Mouse (Mus musculus) limb, embryonic 15.5 days (tissue): ENCODE measurements around the gene Mybbp1a. TPM values are rescaled to one million over a fixed set of nuclear protein-coding genes. Genes with fewer than 3 reads are reported as not detected.
A peak's percentile ranks its signal among the peaks of the same experiment; 100 is the strongest.

Experiments used
- ATAC-seq: fragments of 200-750 bp; cut with Nextera tagmentation; 2 replicates; pipeline ENCODE4 v1.8.0; 2017; ENCODE audit warnings: low read depth, moderate TSS enrichment; ENCODE audit not compliant: insufficient number of reproducible peaks, low FRiP score, low TSS enrichment
- H3K27ac ChIP-seq: fragments of 300-500 bp; sonication (generic); 2 replicates; pipeline ENCODE4 v1.5.1; 2015; ENCODE audit warnings: moderate library complexity, mild to moderate bottlenecking, inconsistent platforms
- H3K27me3 ChIP-seq: fragments of 300-500 bp; sonication (generic); 2 replicates; pipeline ENCODE4 v1.6.1; 2015; ENCODE audit warnings: inconsistent platforms
- H3K36me3 ChIP-seq: fragments of 300-500 bp; sonication (generic); 2 replicates; pipeline ENCODE4 v1.6.1; 2015; ENCODE audit warnings: inconsistent platforms
- H3K4me1 ChIP-seq: fragments of 300-500 bp; sonication (generic); 2 replicates; pipeline ENCODE4 v1.6.1; 2015; ENCODE audit warnings: inconsistent platforms
- H3K4me2 ChIP-seq: fragments of 300-500 bp; sonication (generic); 2 replicates; pipeline ENCODE4 v1.6.1; 2015; ENCODE audit warnings: mild to moderate bottlenecking, inconsistent platforms
- H3K4me3 ChIP-seq: fragments of 300-500 bp; sonication (generic); 2 replicates; pipeline ENCODE4 v1.5.1; 2015; ENCODE audit warnings: mild to moderate bottlenecking, inconsistent platforms
- H3K9ac ChIP-seq: fragments of 300-500 bp; sonication (generic); 2 replicates; pipeline ENCODE4 v1.6.1; 2015; ENCODE audit warnings: inconsistent platforms
- H3K9me3 ChIP-seq: fragments of 300-500 bp; sonication (generic); 2 replicates; pipeline ENCODE4 v1.6.1; 2016; ENCODE audit warnings: inconsistent platforms
- WGBS: fragments of 180-500 bp; shearing (Covaris S2); methylation state at CpG from one replicate; pipeline ENCODE4 v1.1.7; 2015; 5-methylcytosine and 5-hydroxymethylcytosine counted together
- polyA plus RNA-seq: library from polyadenylated mRNA; unstranded; fragments of >200 nt; fragmentation: Nextera tagmentation; extraction: Ambion mirVana; gene quantifications from 2 replicates; pipeline ENCODE4 v1.2.1, GENCODE M21; 2015

Mybbp1a gene
- polyA plus RNA-seq, 1 experiment from 2014 or later: 127 TPM

DNA sequence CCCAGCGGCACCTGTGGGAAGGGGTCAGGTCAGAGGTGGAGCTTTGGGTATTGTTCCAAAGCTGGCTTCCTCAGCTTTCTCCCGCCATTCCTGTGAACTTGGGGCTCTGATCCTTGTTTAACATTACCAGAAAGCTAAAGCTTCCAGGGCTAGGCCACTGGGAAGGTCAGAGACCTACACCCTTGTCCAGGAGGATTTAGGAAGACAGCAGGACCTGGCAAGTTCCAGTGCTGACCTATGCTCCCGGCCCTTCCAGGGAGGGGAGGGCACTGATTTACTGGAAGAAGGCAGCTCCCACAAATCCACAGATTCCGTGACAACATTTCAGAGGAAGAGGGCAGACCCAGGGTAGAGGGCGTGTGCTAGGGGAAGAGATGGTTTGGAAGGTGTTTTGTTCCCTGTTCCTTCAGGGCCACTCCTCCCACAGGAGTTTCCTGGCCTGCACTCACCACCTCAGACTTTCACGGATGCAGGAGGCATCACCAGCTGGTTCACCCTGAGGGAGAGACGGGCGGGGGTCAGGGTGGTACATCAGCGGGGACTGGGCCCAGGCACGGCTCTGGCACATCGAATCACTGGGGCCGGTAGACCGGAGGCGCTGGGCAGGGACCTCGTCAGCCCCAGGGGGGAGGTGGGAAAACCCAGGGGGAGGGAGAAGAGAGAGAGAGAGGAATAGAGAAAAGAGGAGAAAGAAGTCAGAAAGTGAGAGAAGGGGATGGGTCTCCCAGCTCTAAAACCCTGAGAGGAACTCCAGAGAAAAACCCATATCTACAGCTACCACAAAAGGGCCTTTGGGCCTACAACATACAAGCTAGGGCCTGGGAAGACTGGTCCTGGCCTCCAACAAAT is 12.2 kb downstream of the Mybbp1a start:
- Histone ChIP-seq H3K4me1 (no peaks in the 10 kb centered on the region; the same call in 1 of the 2 replicates), H3K36me3 (peaks cover 44% of the 10 kb centered on the region), H3K27me3 (no peaks in the 10 kb centered on the region), H3K4me3 (no peak overlapping the region), H3K4me2 (no peak overlapping the region), H3K9ac (no peak overlapping the region), H3K9me3 (no peaks in the 10 kb centered on the region), H3K27ac (no peak overlapping the region)
- 54% methylated on average over 15 of the region's 15 CpGs for WGBS
- no peak for ATAC-seq

DNA sequence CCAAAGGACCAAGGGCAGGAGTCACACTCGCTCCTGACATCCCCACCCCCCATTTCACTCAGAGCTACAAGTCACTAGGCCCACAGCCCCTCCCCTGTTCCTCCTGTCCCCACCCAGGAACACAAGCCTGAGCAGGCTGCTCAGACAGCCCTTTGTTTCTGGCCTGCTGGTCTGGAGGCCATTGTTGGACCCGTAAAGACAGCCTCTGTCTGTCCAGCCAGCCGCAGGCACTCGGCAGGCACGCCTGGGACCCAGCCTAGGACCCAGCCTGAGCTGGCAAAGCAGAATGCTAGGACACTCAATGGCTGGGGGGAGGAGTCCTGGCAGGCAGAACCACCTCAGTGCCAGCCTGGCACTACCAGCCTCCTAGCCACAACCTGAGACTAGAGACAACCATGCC is 14.5 kb downstream of the Mybbp1a start:
- Histone ChIP-seq H3K27ac (no peak overlapping the region), H3K9ac (no peak overlapping the region), H3K4me3 (no peak overlapping the region), H3K36me3 (peaks cover 20% of the 10 kb centered on the region), H3K4me2 (no peak overlapping the region), H3K4me1 (no peaks in the 10 kb centered on the region; the same call in 1 of the 2 replicates), H3K27me3 (no peaks in the 10 kb centered on the region), H3K9me3 (no peaks in the 10 kb centered on the region)
- ATAC-seq: no peak
- WGBS: 74% methylated on average over 5 of the region's 5 CpGs

DNA sequence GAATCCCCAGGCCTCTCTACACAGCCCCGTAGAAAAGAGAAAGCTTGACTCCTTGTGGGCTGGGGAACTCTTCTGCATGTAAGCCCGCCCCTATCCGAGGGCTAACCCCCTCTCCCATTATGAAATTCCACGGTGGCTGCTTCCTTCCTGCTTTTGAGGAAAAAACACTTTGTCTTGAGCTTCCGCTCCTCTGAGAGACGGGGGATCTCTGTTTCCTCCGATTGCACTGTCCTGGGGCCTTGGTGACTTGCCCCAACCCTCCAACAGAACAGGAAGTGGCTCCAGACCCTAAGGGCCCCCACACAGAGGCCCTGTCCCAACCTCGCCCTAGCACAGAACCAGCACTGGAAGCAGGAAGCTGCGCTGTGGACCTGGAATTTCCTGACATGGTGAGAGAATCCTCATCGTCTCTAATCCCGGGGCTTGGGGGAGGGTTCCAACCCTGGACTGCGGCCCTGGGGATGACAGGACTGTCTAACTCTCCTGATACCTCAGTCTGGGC is 16.9 kb downstream of the Mybbp1a start:
- no peak overlapping the region for H3K4me2 ChIP-seq
- H3K4me3 ChIP-seq: no peak overlapping the region
- H3K9ac ChIP-seq: no peak overlapping the region
- 0 out of 2 replicates have a peak overlapping the region, but pooled peaks have one; percentile 13 for H3K27ac ChIP-seq
- no peaks in the 10 kb centered on the region for H3K36me3 ChIP-seq
- ATAC-seq: peak; percentile 45; the same call in 1 of the 2 replicates
- H3K4me1 ChIP-seq: no peaks in the 10 kb centered on the region; the same call in 1 of the 2 replicates
- no peaks in the 10 kb centered on the region for H3K9me3 ChIP-seq
- 66% methylated on average over 12 of the region's 12 CpGs for WGBS
- no peaks in the 10 kb centered on the region for H3K27me3 ChIP-seq

DNA sequence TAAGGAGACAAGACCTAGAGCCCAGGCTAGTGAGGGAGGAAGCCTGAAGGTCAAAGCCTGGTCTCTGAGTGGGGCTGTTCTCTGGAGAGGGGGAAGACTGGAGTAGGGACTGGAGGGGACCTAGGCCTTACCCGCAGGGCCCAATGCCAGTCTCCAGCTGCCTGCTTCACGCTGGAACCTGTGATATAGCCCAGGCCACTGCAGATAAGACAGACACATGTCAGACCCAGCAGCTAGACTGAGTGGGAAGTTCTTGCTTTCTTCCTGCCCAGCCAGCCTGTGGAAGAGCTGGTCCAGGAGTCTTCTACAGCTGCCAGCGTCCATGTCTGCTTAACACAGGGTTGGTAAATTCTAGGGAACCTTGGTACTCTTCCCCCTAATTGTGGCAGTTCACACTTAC is 17.3 kb downstream of the Mybbp1a start:
- Histone ChIP-seq H3K27me3 (no peaks in the 10 kb centered on the region), H3K4me2 (no peak overlapping the region), H3K4me1 (no peaks in the 10 kb centered on the region; the same call in 1 of the 2 replicates), H3K27ac (0 out of 2 replicates have a peak overlapping the region, but pooled peaks have one; percentile 13), H3K9ac (no peak overlapping the region), H3K4me3 (no peak overlapping the region), H3K9me3 (no peaks in the 10 kb centered on the region), H3K36me3 (no peaks in the 10 kb centered on the region)
- 80% methylated on average over 3 of the region's 3 CpGs for WGBS
- no peak for ATAC-seq

DNA sequence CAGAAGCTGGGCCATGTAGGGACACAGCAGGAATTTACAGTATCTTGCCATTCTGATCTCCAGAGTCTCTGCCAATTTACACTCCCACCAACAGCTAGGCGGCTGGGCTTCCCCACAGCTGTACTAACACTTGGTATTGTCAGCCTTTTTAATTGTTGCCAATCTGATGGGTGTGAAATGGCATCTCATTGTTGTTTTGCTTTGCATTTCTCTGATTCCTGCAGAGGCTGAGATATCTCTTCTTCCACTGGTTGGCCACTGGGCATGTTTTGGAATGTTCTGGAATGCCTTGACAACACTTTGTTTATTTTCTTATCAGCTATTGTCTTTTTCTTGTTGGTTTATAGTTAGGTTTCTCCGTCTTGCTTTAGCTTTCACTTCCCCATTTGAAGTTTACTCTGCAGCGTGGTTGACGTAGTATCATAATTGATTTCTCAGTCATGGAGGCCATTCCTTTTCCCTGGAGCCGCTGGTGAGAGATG is 20.4 kb downstream of the Mybbp1a start:
- Histone ChIP-seq H3K9ac (no peak overlapping the region), H3K9me3 (no peaks in the 10 kb centered on the region), H3K4me2 (no peak overlapping the region), H3K4me3 (no peak overlapping the region), H3K4me1 (peaks cover 4% of the 10 kb centered on the region; the same call in 1 of the 2 replicates), H3K27me3 (no peaks in the 10 kb centered on the region), H3K36me3 (no peaks in the 10 kb centered on the region), H3K27ac (no peak overlapping the region)
- 55% methylated on average over 5 of the region's 5 CpGs for WGBS
- ATAC-seq: no peak

DNA sequence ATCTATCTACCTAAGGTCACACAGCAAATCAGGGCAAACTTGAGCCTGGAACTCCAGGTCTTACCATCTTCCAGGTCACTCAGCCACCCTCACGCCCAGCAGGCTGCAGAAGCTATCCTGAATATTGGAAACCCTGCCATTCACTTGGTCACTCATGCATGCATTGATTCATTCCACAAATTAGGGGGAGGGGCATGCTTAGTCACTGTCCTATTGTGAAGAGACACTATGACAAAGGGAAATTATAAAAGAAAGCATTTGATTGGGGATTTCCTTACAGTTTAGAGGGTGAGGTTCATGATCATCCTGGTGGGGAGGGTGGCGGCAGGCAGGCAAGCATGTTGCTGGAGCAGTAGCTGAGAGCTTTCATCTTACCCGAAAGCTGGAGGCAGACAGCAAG is 23.7 kb downstream of the Mybbp1a start:
- Histone ChIP-seq H3K9ac (no peak overlapping the region), H3K27ac (no peak overlapping the region), H3K27me3 (no peaks in the 10 kb centered on the region), H3K36me3 (no peaks in the 10 kb centered on the region), H3K4me3 (no peak overlapping the region), H3K4me2 (no peak overlapping the region), H3K4me1 (peaks cover 12% of the 10 kb centered on the region; the same call in 1 of the 2 replicates), H3K9me3 (no peaks in the 10 kb centered on the region)
- WGBS: 67% methylated on average over 3 of the region's 3 CpGs
- no peak for ATAC-seq

DNA sequence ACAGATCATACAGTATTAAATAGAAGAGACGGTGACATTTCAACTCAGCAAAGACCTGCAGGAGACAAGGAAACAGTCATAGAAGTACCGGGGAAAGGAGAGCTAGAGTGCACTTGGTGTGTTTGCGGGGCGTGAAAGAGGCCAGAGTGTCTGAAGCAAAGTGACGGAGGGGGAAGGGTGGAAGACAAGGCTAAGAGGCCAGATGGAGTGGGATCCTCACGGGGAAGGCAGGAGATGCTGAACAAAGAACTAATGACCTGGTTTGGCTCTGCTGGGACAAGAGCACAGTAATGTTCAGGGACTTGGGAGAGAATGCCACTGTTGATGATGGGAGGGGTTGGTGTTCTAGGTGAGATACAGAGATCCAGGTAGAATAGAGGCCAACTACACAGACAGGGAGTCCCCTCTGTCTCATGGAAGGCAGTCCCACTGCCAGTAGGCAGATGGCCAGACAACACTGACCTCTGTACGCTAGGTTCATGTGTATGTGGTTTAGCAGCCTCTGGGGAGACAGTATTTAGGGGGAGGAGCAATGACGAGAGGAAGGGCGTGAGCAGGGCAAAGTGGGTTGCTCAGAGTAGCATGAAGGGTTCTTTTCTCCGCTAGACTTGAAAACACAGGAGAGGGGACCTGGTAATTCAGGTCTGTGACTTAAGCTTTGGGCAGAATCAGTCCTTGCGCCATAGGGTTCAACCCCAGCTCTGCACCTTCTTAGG is 25.0 kb downstream of the Mybbp1a start:
- Histone ChIP-seq H3K27ac (peak overlapping the region; percentile 22; the same call in 1 of the 2 replicates), H3K27me3 (no peaks in the 10 kb centered on the region), H3K4me3 (no peak overlapping the region), H3K9ac (no peak overlapping the region), H3K9me3 (no peaks in the 10 kb centered on the region), H3K4me1 (peaks cover 12% of the 10 kb centered on the region; the same call in 1 of the 2 replicates), H3K36me3 (no peaks in the 10 kb centered on the region), H3K4me2 (no peak overlapping the region)
- 59% methylated on average over 11 of the region's 11 CpGs for WGBS
- ATAC-seq: no peak

DNA sequence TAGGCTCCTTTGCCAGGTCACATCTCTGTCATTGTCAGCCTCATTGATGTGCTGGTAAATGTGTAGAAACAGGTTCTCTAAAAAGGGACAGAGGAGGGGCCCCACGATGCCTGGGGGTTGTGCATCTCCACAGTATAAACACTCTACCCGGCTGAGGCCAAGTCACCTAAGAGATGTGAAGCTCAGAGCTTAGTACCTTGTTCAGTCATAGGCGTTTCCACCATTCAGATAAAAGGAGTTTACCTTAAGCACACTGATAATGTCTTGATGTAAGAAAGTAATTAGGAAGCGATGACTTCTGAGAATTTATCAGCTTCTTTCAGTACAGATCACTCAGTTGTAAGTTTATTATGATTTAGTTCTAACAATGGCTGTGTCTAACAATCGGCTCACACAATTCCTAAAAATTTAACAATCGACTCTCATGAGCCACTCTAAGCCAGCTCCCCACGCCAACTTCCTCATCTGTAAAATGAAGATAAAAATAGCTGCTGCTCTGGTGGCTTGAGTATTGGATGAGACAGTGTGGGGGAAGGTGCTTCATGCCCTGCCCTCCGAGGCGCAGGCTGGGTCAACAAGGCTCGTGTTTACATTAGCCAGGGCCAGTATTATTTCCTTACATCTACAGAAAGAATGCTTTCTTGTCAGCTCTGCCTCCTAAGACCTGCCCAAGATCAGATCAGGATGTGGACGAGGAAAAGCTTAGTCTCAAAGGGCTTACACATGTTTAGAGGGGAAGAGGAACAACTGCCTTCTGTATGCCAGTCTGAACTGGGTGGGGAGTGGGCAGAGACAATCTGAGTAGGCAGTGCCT is 25.7 kb downstream of the Mybbp1a start:
- no peak; the same call in 1 of the 2 replicates for ATAC-seq
- 42% methylated on average over 11 of the region's 11 CpGs for WGBS

DNA sequence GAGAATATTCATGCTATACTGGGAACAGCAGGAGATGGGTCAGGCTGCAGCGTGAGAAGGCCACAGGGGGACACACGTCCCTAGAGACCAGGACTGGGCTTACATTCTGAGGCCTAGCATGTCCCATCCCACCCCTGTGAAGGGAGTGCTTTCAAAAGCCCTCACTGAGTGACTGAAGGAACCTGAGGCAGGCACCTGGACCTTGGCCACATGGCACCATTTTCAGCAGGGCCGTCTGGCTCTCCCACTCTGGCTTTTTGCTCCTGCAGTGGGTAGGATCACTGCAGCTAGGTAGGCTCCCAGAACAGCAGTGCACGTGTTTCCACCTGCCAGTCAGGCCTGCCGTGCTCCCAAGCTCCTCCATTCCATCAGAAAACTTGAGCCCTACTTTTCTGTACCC is 27.4 kb downstream of the Mybbp1a start:
- no peak for ATAC-seq
- no peak overlapping the region for H3K4me3 ChIP-seq
- no peak overlapping the region for H3K9ac ChIP-seq
- no peak overlapping the region for H3K4me2 ChIP-seq
- H3K9me3 ChIP-seq: no peaks in the 10 kb centered on the region
- WGBS: 67% methylated on average over 5 of the region's 5 CpGs
- H3K27me3 ChIP-seq: no peaks in the 10 kb centered on the region
- H3K4me1 ChIP-seq: peaks cover 12% of the 10 kb centered on the region; the same call in 1 of the 2 replicates
- peak overlapping the region; percentile 3; the same call in 1 of the 2 replicates for H3K27ac ChIP-seq
- H3K36me3 ChIP-seq: no peaks in the 10 kb centered on the region

More for the DNA sequence above, 25.7 kb downstream of the Mybbp1a start:
- no peak overlapping the region for H3K4me3 ChIP-seq
- H3K27ac ChIP-seq: peak overlapping the region; percentile 22; the same call in 1 of the 2 replicates
- H3K9me3 ChIP-seq: no peaks in the 10 kb centered on the region
- no peak overlapping the region for H3K9ac ChIP-seq
- H3K4me1 ChIP-seq: peaks cover 12% of the 10 kb centered on the region; the same call in 1 of the 2 replicates
- H3K36me3 ChIP-seq: no peaks in the 10 kb centered on the region
- H3K27me3 ChIP-seq: no peaks in the 10 kb centered on the region
- no peak overlapping the region for H3K4me2 ChIP-seq

DNA sequence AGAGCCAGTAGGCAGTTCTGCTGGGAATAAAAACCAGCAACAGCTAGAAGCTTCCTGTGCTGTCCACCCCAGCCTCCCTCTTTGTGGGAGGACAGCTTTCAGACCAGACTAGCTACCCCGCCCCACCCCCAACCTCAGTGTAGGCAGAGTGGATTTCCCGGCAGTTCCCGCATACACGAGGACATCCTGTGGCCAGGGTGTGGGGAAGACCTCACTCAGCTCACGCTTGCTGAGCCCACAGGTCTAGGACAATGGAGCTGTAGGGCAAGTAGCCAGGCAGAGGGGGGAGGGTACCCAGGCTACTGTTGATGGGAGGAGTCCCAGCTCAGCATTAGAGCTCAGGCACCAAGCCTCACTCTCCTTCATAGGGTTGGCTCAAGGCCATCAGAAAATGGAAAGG is 28.1 kb downstream of the Mybbp1a start:
- Histone ChIP-seq H3K4me1 (peaks cover 12% of the 10 kb centered on the region; the same call in 1 of the 2 replicates), H3K4me3 (no peak overlapping the region), H3K4me2 (no peak overlapping the region), H3K36me3 (no peaks in the 10 kb centered on the region), H3K9ac (no peak overlapping the region), H3K27me3 (no peaks in the 10 kb centered on the region), H3K9me3 (no peaks in the 10 kb centered on the region), H3K27ac (peak overlapping the region; percentile 3; the same call in 1 of the 2 replicates)
- WGBS: 30% methylated on average over 5 of the region's 5 CpGs
- ATAC-seq: peak; percentile 64; the same call in 1 of the 2 replicates

DNA sequence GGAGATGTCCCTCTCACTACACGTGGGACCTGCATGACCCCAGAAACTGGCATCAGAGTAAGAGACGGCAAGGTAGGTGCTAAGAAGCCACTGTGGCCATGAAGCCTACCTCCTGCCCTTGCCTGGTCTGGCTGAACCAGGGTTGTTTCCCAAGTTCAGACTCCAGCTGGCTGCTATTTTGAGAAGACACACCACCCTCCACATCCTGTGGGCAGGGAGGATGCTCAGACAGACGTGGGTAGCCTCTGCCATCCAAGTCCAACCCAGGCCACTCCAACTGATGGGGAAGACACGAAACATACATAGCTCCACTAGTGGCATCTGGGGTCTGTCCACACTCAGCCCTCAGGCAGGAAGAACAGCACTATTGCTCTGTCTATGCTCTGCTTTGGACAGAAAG is 28.8 kb downstream of the Mybbp1a start:
- Histone ChIP-seq H3K36me3 (no peaks in the 10 kb centered on the region), H3K27ac (no peak overlapping the region), H3K4me1 (peaks cover 12% of the 10 kb centered on the region; the same call in 1 of the 2 replicates), H3K4me3 (no peak overlapping the region), H3K4me2 (no peak overlapping the region), H3K27me3 (no peaks in the 10 kb centered on the region), H3K9ac (no peak overlapping the region), H3K9me3 (no peaks in the 10 kb centered on the region)
- WGBS: 51% methylated on average over 4 of the region's 4 CpGs
- ATAC-seq: no peak
